Mouse (Mus musculus) cerebellum, postnatal 25 days (tissue): ENCODE results near the gene Rbm25.

Source experiments
- DNase-seq, 2 experiments: peaks; one replicate each; pipeline ENCODE4 v3.0.0; 2021; ENCODE audit warnings: mixed read lengths in 2 of 2

Gene Rbm25

DNA sequence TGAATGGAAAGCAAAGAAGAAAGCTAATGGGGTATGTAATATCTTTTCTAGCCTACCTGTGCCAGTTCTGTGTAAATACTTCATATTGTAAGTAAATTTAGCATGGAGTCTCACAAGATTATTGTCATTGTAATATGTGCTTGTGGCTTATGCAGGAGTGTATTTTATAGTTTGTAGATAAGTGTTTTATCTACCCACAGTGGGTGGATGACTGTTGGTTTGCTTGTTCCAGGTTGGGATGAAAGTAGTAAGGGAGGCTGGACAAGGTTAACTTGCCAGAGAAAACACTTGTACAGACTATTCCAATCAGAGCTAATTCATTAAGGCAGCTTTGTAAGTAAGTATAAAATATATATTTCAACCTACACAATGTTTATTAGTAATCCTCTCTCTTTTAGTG lies 20.4 kb downstream of the Rbm25 start:
- no peak for DNase-seq

DNA sequence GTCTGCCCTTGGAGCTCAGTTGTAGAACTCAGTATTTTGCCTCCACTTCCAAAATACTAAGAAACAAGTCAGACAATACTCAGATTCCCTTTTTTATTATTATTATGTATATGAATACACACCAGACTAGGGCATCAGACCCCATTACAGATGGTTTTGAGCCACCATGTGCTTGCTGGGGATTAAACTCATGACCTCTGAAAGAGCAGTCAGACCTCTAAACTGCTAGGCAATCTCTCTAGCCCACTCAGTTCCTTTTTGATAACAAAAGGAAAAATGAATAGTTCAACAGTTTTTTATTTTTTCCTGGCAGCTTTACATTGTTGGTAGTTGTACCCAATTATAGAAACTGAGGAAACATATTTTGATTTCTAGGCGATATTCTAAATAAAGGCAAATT lies 54.4 kb downstream of the Rbm25 start:
- DNase-seq = no peak

- no peak for DNase-seq
These were observed 55.7 kb downstream of the Rbm25 start for GRCm38 (mm10) chr12:83686575-83687350.

DNA sequence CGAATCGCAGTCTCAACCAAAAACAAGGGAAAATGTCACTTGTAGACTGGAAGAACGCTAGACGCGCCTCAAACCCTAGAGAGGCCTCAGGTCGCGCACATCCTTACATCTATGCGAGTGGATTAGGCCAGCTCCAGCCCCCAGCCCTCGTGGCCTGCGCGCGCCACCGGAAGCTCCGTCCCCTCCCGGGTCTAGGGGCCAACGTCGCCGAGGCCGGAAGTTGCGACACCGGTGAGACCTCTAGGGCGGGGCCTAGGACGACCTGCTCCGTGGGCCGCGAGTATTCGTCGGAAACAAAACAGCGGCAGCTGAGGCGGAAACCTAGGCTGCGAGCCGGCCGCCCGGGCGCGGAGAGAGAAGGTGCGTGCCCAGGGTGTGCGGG lies 56.9 kb downstream of the Rbm25 start, which contains the start of gene Psen1:
Gene Psen1 (plus strand): TSS at position 219 of the 382 bp plus-strand sequence.
- DNase-seq = peak; percentile 93 to 96

DNA sequence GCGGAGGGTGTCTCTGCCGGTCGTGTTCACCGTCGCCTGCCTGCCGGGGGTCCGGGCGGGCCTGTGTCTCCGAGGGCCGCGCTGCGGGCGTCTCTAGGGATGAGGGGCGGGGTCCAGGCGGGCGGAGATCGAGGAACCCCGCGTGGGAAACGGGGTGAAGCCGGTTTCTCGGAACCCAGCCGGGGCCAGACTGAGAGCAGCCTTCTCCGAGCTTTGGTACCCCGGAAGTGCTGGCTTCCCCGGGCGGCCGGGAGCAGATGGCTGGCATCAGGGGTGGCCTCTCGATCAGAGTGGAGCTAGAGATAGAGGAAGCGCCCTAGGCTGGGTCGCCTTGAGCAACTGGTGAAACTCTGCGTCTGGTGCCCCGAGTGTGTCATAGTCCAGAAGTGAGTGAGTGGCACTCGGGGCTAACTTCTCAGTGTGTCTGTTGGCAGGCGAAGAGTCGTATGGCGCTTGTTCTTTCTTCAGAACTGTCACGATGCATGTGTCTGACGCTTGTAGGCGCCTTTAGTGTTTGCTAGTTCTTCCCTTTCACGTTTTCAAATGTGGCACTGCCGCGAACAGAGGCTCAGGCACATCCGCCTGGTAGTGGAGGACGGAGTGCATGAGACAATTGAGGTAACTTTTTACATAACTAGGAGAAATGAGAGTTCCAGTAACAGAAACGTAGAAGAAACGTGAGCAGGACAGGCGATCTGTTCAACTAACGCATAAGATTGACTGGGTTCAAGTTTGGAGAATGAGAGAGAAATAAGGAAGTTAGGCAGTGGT lies 57.5 kb downstream of the Rbm25 start:
- DNase-seq = no peak

GRCm38 (mm10) chr12:83689087-83689432 lies 58.0 kb downstream of the Rbm25 start:
- DNase-seq = no peak

GRCm38 (mm10) chr12:83694011-83694410 lies 63.0 kb downstream of the Rbm25 start:
- no peak for DNase-seq

GRCm38 (mm10) chr12:83694669-83695068 lies 63.6 kb downstream of the Rbm25 start:
- no peak for DNase-seq

GRCm38 (mm10) chr12:83698637-83699036 lies 67.6 kb downstream of the Rbm25 start:
- DNase-seq = no peak

DNA sequence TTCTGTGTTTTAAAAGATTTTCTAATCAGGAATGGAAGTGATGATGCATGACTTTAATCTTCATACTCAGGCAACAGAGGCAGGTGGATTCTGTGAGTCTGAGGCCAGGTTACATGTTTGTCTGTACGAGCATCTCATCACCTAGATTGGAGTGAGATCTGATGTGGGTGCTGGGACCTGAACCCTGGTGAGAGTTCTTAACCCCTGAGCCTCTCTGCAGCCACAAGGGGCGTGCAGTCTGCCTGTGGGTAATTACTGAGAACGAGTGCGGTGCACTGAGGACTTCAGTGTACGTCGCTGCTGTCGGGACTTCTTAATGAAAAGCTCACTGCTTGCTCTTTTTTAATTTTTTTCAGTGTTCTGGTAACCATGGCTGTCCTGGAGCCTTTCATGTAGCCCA lies 70.6 kb downstream of the Rbm25 start:
- DNase-seq = no peak

DNA sequence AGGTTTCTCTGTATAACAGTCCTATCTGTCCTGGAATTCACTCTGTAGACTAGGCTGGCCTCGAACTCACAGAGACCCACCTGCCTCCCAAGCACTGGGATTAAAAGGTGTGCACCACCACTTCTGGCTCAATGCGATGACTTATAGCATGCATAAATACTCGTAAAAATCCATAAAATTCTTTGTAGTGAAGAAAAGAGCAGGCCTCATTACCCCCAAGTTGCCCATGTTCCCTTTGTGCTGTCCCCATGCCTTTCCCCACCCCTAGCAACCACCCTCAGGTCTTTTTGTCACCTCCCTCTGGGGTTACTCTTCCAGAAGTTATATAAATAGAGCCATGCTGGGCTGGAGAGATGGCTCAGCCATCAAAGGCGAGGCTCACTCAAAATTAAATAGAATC lies 71.8 kb downstream of the Rbm25 start:
- no peak for DNase-seq

GRCm38 (mm10) chr12:83706951-83707350 lies 75.9 kb downstream of the Rbm25 start:
- no peak for DNase-seq

DNA sequence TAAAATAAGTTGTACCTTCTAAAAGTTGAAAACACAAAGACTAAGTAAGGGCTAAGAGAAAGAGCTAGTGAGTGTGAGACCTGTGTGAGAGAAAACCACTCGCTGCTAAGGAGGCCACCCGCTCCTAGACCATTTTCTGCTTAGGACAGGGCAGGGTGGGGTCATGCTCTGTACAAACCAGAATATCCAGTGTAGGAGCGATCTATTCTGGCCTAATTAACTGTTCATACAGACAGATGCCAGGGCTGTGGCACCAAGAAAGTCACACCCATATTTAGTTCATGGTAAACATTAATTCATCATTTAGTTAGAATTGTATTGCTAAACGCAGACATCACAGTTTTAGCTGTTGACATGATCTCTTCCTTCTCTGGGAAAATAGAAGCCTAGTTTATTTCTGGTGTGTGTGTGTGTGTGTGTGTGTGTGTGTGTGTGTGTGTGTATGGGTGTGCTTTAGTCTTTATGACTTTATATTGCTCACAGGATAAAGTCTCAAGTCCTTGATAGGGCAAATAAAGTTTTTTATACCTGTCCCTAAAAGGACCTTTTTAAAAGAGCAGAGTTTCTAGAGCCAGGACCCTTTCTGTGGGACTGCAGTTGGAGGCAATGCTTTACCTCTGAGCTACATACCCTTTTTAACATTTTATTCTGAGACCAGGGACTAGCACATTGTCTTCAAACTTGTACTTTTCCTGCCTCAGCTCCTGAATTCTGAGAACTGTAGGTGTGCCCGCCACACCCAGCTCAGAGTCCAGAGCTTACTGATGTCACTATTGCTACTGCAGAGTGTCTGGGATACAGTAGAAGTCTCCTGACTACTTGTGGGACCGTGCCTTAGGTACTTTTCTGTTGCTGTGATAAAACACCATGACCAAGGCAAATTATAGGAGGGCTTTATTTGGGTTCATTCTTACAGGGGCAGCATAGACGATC lies 77.4 kb downstream of the Rbm25 start:
- no peak for DNase-seq

GRCm38 (mm10) chr12:83709934-83710333 lies 78.9 kb downstream of the Rbm25 start:
- no peak for DNase-seq

DNA sequence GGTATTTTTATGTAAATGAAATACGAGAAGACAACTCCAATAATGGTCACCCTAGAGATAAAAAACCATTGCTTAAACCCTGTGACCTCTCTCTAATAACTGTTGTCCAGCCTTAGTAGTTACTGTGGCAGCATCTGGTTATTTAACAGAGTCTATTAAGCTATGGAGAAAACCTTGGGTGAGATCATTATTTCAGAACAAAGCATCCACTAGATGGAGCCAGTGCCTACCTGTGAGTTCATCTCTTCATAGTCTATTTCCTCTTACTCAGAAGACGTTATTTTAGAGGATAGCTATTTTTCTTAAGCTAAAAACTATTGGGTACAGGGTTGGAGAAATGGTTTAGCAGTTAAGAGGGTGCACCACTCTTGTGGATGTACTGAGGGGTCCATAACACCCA lies 82.7 kb downstream of the Rbm25 start:
- peak; percentile 20 to 60 for DNase-seq

DNA sequence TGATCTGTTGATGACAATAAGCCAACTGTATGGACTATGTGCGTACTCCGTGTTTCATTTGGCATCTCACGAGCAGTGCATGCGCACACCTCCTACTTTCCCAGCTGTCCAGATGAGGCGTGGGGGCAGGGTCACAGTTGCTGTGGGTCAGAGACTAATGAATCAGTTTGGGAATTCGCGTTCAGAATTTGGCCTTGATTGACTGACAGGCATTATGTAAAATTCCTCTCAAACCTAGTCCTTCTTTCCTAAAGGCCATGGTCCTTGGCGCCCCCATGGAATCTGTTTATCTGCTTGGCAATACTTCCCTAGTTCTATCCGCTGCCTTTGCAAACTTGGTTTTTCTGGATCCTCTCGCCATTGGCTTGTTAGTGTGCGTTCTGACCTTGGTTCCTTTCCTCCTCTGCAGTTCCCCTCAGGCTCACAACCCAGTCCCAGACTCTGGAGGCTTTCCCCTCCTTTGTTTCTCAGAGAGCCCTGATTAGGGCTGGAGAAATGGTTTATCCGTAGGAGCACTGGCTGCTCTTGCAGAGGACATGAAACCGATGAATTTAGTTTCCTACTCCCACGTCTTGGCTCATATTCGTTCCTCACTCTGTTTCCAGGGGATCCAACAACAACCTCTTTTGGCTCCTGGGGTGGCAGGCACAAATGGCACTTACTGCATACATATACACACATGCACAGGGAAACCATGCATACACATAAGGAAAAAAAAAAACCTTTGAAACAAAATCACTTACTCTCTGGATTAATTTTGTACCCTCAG lies 85.6 kb downstream of the Rbm25 start:
- DNase-seq = no peak

DNA sequence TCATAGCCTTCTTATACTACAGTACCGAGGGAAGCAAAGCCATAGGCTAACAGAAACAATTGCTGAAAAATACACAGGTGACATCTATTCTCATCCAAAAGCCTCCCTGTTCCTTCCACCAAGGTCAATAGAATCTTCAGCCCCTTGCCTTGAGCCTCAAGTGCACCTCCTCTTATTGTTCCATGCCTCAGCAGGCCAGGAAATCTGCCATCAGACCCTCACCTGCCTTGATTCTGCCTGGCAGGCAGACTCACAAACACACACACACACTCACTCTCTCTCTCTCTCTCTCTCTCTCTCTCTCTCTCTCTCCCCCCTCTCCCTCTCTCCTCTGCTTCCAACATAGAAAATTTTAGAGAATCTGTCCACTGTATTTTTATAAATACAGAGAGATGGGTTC lies 88.4 kb downstream of the Rbm25 start:
- no peak for DNase-seq

DNA sequence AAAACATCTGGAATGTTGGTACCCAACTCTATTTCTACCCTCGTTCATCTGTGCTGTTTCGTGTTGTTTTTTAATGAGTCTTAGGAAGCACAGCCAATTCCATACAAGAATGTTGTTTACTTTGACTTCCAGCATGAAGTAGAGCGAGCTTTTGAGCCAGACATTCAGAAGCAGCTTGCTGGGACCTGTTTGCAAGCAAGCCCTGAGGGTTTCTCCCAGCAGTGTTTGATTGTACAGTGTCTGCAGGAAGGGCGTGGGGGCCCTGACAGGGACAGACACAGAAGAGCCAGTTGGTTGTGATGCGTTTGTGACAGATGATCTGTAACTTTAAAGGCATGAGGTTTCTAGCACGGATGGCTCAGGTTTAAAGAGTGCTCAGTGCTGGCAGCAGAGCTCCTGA lies 90.2 kb downstream of the Rbm25 start:
- no peak for DNase-seq

GRCm38 (mm10) chr12:83723037-83723436 lies 92.0 kb downstream of the Rbm25 start:
- DNase-seq = no peak

- no peak for DNase-seq
These were observed 95.7 kb downstream of the Rbm25 start for GRCm38 (mm10) chr12:83726510-83727308.

GRCm38 (mm10) chr12:83732225-83732624 lies 101.2 kb downstream of the Rbm25 start:
- no peak for DNase-seq
